Mouse (Mus musculus) embryonic fibroblast, embryonic 13.5 days (primary cell): ENCODE results near the gene Gm43552.

Experiments
- CTCF ChIP-seq: IDR thresholded peaks from 2 replicates; pipeline ENCODE4 v1.5.1; 2011; ENCODE audit warnings: mild to moderate bottlenecking, control low read depth, low read length, moderate library complexity, borderline replicate concordance; ENCODE audit not compliant: insufficient read depth
- POLR2A ChIP-seq: IDR thresholded peaks from 2 replicates; pipeline ENCODE4 v1.6.1; 2011; ENCODE audit warnings: low read depth, mild to moderate bottlenecking, control low read depth, low read length, moderate library complexity

- TF ChIP-seq CTCF (no peak), POLR2A (no peak)
Observed at GRCm38 (mm10) chr5:65480511-65480910, 12.1 kb downstream of the Gm43552 start.
